Mouse (Mus musculus) heart, embryonic 11.5 days (tissue): Measurements from ENCODE around the gene Ndufa8. TPM values are rescaled to one million over a fixed set of nuclear protein-coding genes. Genes with fewer than 3 reads are reported as not detected.

Source experiments
- ATAC-seq: fragments of 200-750 bp; cut with Nextera tagmentation; replicated peaks from 2 replicates; pipeline ENCODE4 v1.8.0; 2017; ENCODE audit warnings: moderate library complexity; ENCODE audit not compliant: insufficient number of reproducible peaks, low FRiP score, low TSS enrichment
- H3K27ac ChIP-seq: fragments of 300-500 bp; sonication (generic); 2 replicates; pipeline ENCODE4 v1.5.1; 2014; ENCODE audit warnings: mild to moderate bottlenecking, low read depth, low read length
- H3K27me3 ChIP-seq: fragments of 300-500 bp; sonication (generic); 2 replicates; pipeline ENCODE4 v1.6.1; 2014; ENCODE audit warnings: mild to moderate bottlenecking, low read length, mixed read lengths; ENCODE audit not compliant: control insufficient read depth, insufficient read depth
- H3K36me3 ChIP-seq: fragments of 300-500 bp; sonication (generic); 2 replicates; pipeline ENCODE4 v1.6.1; 2014; ENCODE audit warnings: mild to moderate bottlenecking, low read length, moderate library complexity, mixed read lengths; ENCODE audit not compliant: control insufficient read depth, insufficient read depth
- H3K4me1 ChIP-seq: fragments of 300-500 bp; sonication (generic); 2 replicates; pipeline ENCODE4 v1.6.1; 2014; ENCODE audit warnings: low read length; ENCODE audit not compliant: control insufficient read depth, insufficient read depth
- H3K4me2 ChIP-seq: fragments of 300-500 bp; sonication (generic); 2 replicates; pipeline ENCODE4 v1.6.1; 2014; ENCODE audit warnings: mild to moderate bottlenecking, moderate library complexity
- H3K4me3 ChIP-seq: fragments of 300-500 bp; sonication (generic); 2 replicates; pipeline ENCODE4 v1.5.1; 2014; ENCODE audit warnings: low read depth, low read length
- H3K9ac ChIP-seq: fragments of 300-500 bp; sonication (generic); 2 replicates; pipeline ENCODE4 v1.6.1; 2014; ENCODE audit warnings: mild to moderate bottlenecking, low read depth, low read length, moderate library complexity
- H3K9me3 ChIP-seq: fragments of 300-500 bp; sonication (generic); replicated peaks from 2 replicates; pipeline ENCODE4 v1.6.1; 2016; ENCODE audit warnings: low read length; ENCODE audit not compliant: control insufficient read depth
- WGBS: fragments of 180-500 bp; shearing (Covaris S2); extraction: QIAGEN DNeasy Blood & Tissue Kit; methylation state at CpG from one replicate; pipeline ENCODE4 v1.1.7; 2014; ENCODE audit not compliant: insufficient replicate concordance; 5-methylcytosine and 5-hydroxymethylcytosine counted together
- polyA plus RNA-seq: library from polyadenylated mRNA; unstranded; fragments of >200 nt; fragmentation: Nextera tagmentation; extraction: Ambion mirVana; gene quantifications from 2 replicates; pipeline ENCODE4 v1.2.1, GENCODE M21; 2014

The Ndufa8 gene
- polyA plus RNA-seq, 1 experiment from 2014 or later, result 367 TPM

GRCm38 (mm10) chr2:36009386-36009785 lies 39.8 kb downstream of the Ndufa8 start:
- Histone ChIP-seq H3K4me2 (no peak overlapping the region), H3K9ac (no peak overlapping the region), H3K4me1 (peaks cover 3% of the 10 kb centered on the region; the same call in 1 of the 2 replicates), H3K4me3 (no peak overlapping the region), H3K27me3 (peaks cover 27% of the 10 kb centered on the region), H3K27ac (no peak overlapping the region), H3K9me3 (no peaks in the 10 kb centered on the region), H3K36me3 (no peaks in the 10 kb centered on the region)
- ATAC-seq, result no peak
- 20% methylated on average over 4 of the region's 4 CpGs for WGBS

- Histone ChIP-seq H3K9me3 (no peaks in the 10 kb centered on the region), H3K4me3 (no peak overlapping the region), H3K27ac (no peak overlapping the region), H3K36me3 (no peaks in the 10 kb centered on the region), H3K4me1 (peaks cover 3% of the 10 kb centered on the region; the same call in 1 of the 2 replicates), H3K9ac (no peak overlapping the region), H3K27me3 (peaks cover 27% of the 10 kb centered on the region), H3K4me2 (no peak overlapping the region)
- WGBS, result 21% methylated on average over 1 of the region's 1 CpGs
- no peak for ATAC-seq
Observed at GRCm38 (mm10) chr2:36008071-36008470, 41.1 kb downstream of the Ndufa8 start.

- Histone ChIP-seq H3K4me1 (no peaks in the 10 kb centered on the region), H3K4me2 (no peak overlapping the region), H3K36me3 (no peaks in the 10 kb centered on the region), H3K4me3 (no peak overlapping the region), H3K27ac (no peak overlapping the region), H3K9ac (no peak overlapping the region), H3K9me3 (no peaks in the 10 kb centered on the region; the same call in 1 of the 2 replicates), H3K27me3 (peaks cover 12% of the 10 kb centered on the region; the same call in 1 of the 2 replicates)
- no peak for ATAC-seq
- WGBS, result 41% methylated on average over 6 of the region's 6 CpGs
Observed at GRCm38 (mm10) chr2:36002188-36002587, 47.0 kb downstream of the Ndufa8 start.

- no peak overlapping the region for H3K27ac ChIP-seq
- peaks cover 13% of the 10 kb centered on the region; the same call in 1 of the 2 replicates for H3K27me3 ChIP-seq
- ATAC-seq, result no peak
- H3K9ac ChIP-seq, result no peak overlapping the region
- 39% methylated on average over 1 of the region's 1 CpGs for WGBS
- no peaks in the 10 kb centered on the region for H3K4me1 ChIP-seq
- H3K9me3 ChIP-seq, result no peaks in the 10 kb centered on the region; the same call in 1 of the 2 replicates
- H3K36me3 ChIP-seq, result no peaks in the 10 kb centered on the region
- H3K4me3 ChIP-seq, result no peak overlapping the region
- no peak overlapping the region for H3K4me2 ChIP-seq
Observed at GRCm38 (mm10) chr2:36000390-36000789, 48.8 kb downstream of the Ndufa8 start.

- Histone ChIP-seq H3K4me1 (no peaks in the 10 kb centered on the region), H3K36me3 (no peaks in the 10 kb centered on the region), H3K4me2 (no peak overlapping the region), H3K27me3 (peaks cover 12% of the 10 kb centered on the region; the same call in 1 of the 2 replicates), H3K4me3 (no peak overlapping the region), H3K9me3 (no peaks in the 10 kb centered on the region; the same call in 1 of the 2 replicates), H3K9ac (no peak overlapping the region), H3K27ac (no peak overlapping the region)
- no peak for ATAC-seq
Observed at GRCm38 (mm10) chr2:35999212-35999611, 50.0 kb downstream of the Ndufa8 start.

- Histone ChIP-seq H3K27me3 (peaks cover 15% of the 10 kb centered on the region; the same call in 1 of the 2 replicates), H3K9me3 (no peaks in the 10 kb centered on the region; the same call in 1 of the 2 replicates), H3K36me3 (no peaks in the 10 kb centered on the region), H3K4me1 (no peaks in the 10 kb centered on the region), H3K9ac (no peak overlapping the region), H3K4me3 (no peak overlapping the region), H3K4me2 (no peak overlapping the region), H3K27ac (no peak overlapping the region)
- WGBS, result 82% methylated on average over 5 of the region's 5 CpGs
- no peak for ATAC-seq
Observed at GRCm38 (mm10) chr2:35998416-35998815, 50.8 kb downstream of the Ndufa8 start.

GRCm38 (mm10) chr2:35996753-35997152 lies 52.5 kb downstream of the Ndufa8 start:
- Histone ChIP-seq H3K9ac (no peak overlapping the region), H3K4me3 (no peak overlapping the region), H3K27me3 (peaks cover 11% of the 10 kb centered on the region), H3K4me2 (no peak overlapping the region), H3K36me3 (no peaks in the 10 kb centered on the region), H3K9me3 (no peaks in the 10 kb centered on the region; the same call in 1 of the 2 replicates), H3K4me1 (no peaks in the 10 kb centered on the region), H3K27ac (no peak overlapping the region)
- ATAC-seq, result no peak
- 69% methylated on average over 2 of the region's 2 CpGs for WGBS

GRCm38 (mm10) chr2:35994303-35994702 lies 54.9 kb downstream of the Ndufa8 start:
- no peak for ATAC-seq
- no peak overlapping the region for H3K27ac ChIP-seq
- 55% methylated on average over 6 of the region's 6 CpGs for WGBS

GRCm38 (mm10) chr2:35993481-35993880 lies 55.7 kb downstream of the Ndufa8 start:
- Histone ChIP-seq H3K4me1 (no peaks in the 10 kb centered on the region), H3K36me3 (no peaks in the 10 kb centered on the region), H3K9me3 (no peaks in the 10 kb centered on the region), H3K4me2 (no peak overlapping the region), H3K9ac (no peak overlapping the region), H3K4me3 (no peak overlapping the region), H3K27ac (no peak overlapping the region), H3K27me3 (peaks cover 11% of the 10 kb centered on the region)
- 75% methylated on average over 2 of the region's 2 CpGs for WGBS
- no peak for ATAC-seq

More at GRCm38 (mm10) chr2:35994303-35994702, 54.9 kb downstream of the Ndufa8 start:
- no peak overlapping the region for H3K9ac ChIP-seq
- H3K4me3 ChIP-seq, result no peak overlapping the region
- H3K4me1 ChIP-seq, result no peaks in the 10 kb centered on the region
- H3K4me2 ChIP-seq, result no peak overlapping the region
- no peaks in the 10 kb centered on the region; the same call in 1 of the 2 replicates for H3K9me3 ChIP-seq
- H3K36me3 ChIP-seq, result no peaks in the 10 kb centered on the region
- peaks cover 11% of the 10 kb centered on the region for H3K27me3 ChIP-seq
